Mouse (Mus musculus) urinary bladder, postnatal 10 days (tissue): ENCODE measurements around the gene Fshr.
"Not testable (repeated sequence)": the region's sequence is repeated elsewhere in the genome, so short reads cannot be mapped to it uniquely, and the experiment has no call there.

Experiments
- DNase-seq: peaks from one replicate; pipeline ENCODE4 v3.0.0; 2022; ENCODE audit warnings: low spot score

The Fshr gene

GRCm38 (mm10) chr17:89200575-89200974, at the start of gene Fshr:
Fshr (minus strand) TSS chr17:89200675.
- DNase-seq, result no peak

DNA sequence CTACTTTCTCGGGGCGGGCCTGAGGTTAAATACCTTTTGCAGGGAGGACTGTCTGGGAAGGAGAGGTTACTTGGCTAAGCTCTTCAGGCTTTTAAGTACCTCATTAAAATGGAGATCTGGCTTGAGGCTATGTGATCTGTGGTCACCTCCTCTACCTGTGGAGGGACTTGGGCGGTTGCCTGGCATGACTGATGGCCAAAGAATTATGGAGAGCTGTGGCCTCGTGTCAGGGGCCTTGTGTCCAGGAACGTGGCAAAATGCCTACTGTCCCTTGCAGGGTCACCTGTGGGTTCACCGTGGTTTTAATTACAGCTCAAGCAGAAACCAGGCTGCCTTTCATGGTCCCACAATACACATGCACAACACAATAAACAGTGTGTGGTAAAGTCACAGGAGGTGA, 1.7 kb upstream of the Fshr start:
- DNase-seq, result no peak

GRCm38 (mm10) chr17:89173545-89173944, 26.9 kb downstream of the Fshr start:
- DNase-seq, result no peak

- DNase-seq, result no peak
Measured at GRCm38 (mm10) chr17:89164773-89165172, 35.7 kb downstream of the Fshr start.

- no peak for DNase-seq
Measured at GRCm38 (mm10) chr17:89162475-89162874, 38.0 kb downstream of the Fshr start.

DNA sequence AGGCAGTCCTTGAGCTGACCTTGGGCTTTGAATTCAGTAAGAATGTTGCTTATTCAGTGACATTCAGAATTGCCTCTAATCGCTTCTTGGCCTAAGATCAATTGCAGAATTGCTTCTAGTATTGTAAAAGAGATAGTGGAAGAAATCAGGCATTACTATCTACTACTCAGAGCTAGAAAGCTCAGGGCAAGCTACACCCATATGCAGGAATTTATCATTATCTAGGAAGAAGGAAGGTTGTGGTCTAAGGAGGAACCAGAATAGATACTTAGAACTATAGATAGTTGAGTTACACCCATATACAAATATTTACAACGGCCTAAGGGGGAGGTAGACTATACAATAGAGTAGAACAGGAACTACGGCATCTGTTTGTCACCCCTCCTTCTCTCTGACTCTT, 41.1 kb downstream of the Fshr start:
- DNase-seq, result not testable (repeated sequence)

GRCm38 (mm10) chr17:89144806-89145205, 55.7 kb downstream of the Fshr start:
- DNase-seq, result no peak

- no peak for DNase-seq
Measured at GRCm38 (mm10) chr17:89120023-89120422, 80.5 kb downstream of the Fshr start.

- no peak for DNase-seq
Measured at GRCm38 (mm10) chr17:89119250-89119649, 81.2 kb downstream of the Fshr start.

DNA sequence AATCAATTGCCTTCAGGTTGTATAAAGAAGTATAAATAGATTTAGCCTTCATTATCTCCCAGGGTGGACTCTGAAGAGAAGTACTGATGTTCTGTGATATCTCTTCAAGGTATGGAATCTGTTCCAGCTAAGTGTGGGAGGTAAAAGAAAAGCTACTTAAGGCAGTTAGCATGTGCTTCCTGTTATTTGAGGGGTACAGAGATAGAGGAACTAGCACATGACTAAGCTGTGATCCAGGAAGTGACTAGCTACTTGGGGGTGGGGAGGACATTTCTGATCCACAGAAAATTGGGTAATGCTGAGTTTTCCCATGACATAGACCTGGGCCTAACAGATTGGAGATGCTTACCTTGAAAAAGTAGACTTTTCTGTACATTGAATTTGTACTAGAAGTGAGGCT, 86.5 kb downstream of the Fshr start:
- DNase-seq, result no peak

GRCm38 (mm10) chr17:89100719-89101350, 99.6 kb downstream of the Fshr start:
- DNase-seq, result no peak

- not testable (repeated sequence) for DNase-seq
Measured at GRCm38 (mm10) chr17:89099733-89100132, 100.7 kb downstream of the Fshr start.

DNA sequence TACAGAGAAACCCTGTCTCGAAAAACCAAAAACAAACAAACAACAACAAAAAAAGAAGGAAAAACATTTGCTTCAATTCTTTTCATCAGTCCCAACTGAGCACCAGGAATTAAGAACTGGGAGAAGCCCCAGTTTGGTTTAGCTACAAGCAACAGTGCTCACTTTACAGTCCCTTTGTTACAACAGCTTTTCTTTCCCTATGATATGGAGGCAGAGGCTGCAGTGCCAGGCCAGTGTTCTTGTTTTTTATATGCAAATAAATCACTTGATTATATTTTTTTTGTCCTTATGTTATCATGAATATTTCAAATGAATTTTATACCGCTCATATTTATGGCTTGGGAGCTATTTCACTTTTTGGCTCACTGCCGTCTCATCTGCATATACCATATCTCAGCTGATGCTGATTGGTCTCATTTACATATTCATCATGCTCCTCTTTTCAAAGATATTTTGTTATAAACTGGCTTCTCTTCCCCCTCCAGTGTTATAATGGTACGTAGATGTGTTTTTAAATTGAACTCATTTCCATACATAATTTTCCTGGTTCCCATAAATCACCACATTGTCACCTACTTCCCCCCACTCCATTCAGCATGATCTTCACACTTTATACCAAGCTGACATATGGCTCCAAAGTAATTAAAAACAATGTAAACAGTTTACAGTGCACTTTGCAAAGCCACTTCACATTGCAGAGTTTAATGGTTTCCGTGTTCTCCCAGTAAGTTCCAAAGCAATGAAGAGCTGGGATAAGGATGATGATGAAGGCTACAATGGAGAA, 110.6 kb downstream of the Fshr start:
- DNase-seq, result no peak

GRCm38 (mm10) chr17:89082897-89083296, 117.6 kb downstream of the Fshr start:
- no peak for DNase-seq

DNA sequence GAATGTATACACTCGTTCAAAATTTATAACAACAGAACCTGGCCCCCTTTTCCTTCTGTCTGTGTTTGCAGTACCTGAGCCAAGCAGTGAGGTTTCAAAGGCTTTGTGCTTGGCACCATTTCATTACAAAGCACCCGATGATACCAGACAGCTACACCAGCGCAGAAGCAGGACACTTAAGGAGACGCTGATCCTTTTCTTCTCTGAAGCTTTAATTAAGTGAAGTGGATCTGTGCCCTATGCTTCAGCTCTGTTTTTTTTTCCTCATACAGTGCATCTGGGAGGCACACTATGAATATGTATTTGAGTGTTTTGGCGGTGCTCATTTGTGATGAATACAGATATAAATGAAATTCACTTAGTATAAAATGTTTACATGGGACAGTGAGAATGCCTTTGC, 120.8 kb downstream of the Fshr start:
- DNase-seq, result no peak

GRCm38 (mm10) chr17:89064327-89065095, 136.0 kb downstream of the Fshr start:
- no peak for DNase-seq

DNA sequence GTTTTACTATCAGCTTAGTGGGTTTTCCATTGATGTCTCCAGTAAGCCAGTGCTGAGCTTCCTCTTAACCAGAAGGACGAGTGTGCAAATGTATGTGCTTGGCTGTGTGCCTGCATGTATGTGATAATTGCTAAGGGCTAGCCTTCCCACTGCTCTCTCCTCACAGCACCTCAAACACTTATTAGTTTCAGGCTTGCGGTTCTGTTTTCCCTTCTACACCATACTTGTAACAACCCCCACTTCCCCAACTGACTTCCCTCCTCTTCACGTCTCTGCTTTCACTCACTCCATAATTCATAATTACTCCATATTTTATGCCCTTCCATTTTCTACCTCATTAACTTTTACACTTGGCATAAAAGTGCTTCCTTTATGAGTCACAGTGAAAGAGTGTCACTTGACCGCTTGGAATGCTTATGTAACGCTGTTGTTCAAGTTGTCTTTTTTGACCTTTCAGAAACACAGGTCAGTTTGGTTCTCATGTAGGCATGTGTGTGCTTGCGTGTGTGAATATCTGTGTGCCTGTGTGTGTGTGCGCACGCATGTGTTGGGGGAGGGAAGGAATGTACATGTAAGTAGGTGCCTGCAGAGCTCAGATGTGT, 138.0 kb downstream of the Fshr start:
- DNase-seq, result no peak

- DNase-seq, result no peak
Measured at GRCm38 (mm10) chr17:89051031-89051563, 149.4 kb downstream of the Fshr start.

DNA sequence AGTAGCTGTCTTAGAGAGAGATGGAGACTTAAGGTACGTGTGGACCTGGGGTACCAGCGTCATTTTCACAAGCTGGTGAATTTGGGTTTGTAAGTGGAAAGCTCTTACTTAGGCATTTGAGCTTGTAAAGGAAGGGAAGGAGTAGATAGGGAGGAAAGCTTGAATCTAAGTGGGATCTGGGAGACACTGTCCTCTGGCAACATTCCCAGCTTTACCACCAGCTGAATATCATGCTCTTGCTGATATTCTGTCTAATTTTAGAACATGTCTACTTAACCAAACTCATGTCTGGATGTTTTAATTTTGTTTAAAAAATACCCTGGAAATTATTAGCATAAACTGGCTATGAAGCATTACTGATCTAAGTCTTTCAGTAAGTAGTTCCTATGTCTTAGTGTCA, 151.4 kb downstream of the Fshr start:
- no peak for DNase-seq

- DNase-seq, result no peak
Measured at GRCm38 (mm10) chr17:89046016-89046415, 154.5 kb downstream of the Fshr start.

DNA sequence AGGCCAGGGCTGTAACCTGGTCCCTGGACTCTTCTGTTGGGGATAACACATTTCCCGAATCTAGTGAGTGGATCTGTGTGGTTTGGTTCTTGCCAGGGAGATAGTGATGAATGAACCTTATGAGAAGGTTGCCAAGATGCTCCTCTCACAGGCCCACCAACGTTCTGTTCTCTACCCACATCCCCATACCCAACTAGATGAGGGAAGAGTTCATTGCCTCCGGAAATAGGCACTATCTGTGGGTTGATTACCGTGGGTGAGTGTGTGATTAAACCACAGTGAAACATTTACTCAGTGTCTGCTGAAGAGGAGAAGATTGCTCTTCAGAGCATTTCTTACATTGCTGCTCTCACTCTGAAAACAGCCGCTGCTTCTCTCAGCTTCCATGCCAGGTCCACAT, 163.8 kb downstream of the Fshr start:
- no peak for DNase-seq

GRCm38 (mm10) chr17:89036049-89036448, 164.4 kb downstream of the Fshr start:
- no peak for DNase-seq
